21 mouse cellular contexts compared by ENCODE assay signal in the genomic region with DNA sequence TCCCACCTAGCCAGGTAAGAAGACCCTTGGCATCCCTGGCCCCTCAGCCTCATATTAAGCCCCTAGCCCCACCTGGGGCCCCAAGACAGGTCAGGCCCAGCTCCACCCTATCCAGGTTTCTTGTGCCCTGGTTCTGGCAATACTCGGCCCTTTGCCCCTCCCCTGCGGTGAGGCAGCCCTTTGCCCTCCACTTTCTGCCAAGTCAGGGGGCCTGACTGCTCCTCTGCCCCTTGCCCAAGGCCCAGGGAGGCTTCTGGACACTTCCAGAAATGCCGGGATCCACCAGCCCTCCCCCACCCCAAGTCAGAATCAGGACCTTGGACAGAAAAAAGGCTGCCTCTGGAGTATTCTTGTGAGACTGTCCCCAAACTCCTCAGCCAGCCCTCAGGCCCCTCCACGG. TPM values are rescaled to one million over a fixed set of nuclear protein-coding genes. Genes with fewer than 3 reads are reported as not detected.
DNase-seq lines count a peak whose midpoint lies in the region; ATAC-seq and TF ChIP-seq lines count a peak whose summit lies in the region.
"Had no signal": no experiment of that assay in that cellular context is flagged by ENCODE, and none has a peak within 500 bp of the region (broad histone marks: within the 10 kb centered on the region; RNA-seq: fewer than 3 reads in every experiment).

No protein-coding gene starts in this region.

- no peak overlapping the region for H3K27ac ChIP-seq in heart, embryonic 10.5 days
- H3K27ac ChIP-seq in intestine, postnatal 0 days (ENCODE audit: low read depth, low read length) = peak overlapping the region; percentile 95
- peak overlapping the region; percentile 98 for H3K27ac ChIP-seq in small intestine, adult 2 months (ENCODE audit: insufficient read depth, low read depth, low read length)
- H3K27ac ChIP-seq: forebrain, embryonic 12.5 days; hindbrain, embryonic 12.5 days; limb, embryonic 13.5 days; midbrain, embryonic 15.5 days had no signal

- no peak overlapping the region for H3K4me3 ChIP-seq in heart, embryonic 10.5 days
- H3K4me3 ChIP-seq in intestine, postnatal 0 days (ENCODE audit: low read depth, low read length) = peak overlapping the region; percentile 49
- H3K4me3 ChIP-seq in small intestine, adult 2 months (ENCODE audit: low read depth, low read length) = peak overlapping the region; percentile 75
- H3K4me3 ChIP-seq: forebrain, embryonic 12.5 days; hindbrain, embryonic 12.5 days; limb, embryonic 13.5 days; midbrain, embryonic 15.5 days had no signal

- no peaks in the 10 kb centered on the region for H3K9me3 ChIP-seq in heart, embryonic 10.5 days
- H3K9me3 ChIP-seq in intestine, postnatal 0 days (ENCODE audit: control insufficient read depth) = no peaks in the 10 kb centered on the region
- H3K9me3 ChIP-seq: forebrain, embryonic 12.5 days; hindbrain, embryonic 12.5 days; limb, embryonic 13.5 days; midbrain, embryonic 15.5 days had no signal

- peak; percentile 18 for ATAC-seq in intestine, postnatal 0 days
- ATAC-seq in inflammation-experienced regulatory T-cells, adult 6 months = no peak
- ATAC-seq: midbrain, embryonic 15.5 days had no signal

- H3K9ac ChIP-seq in intestine, postnatal 0 days (ENCODE audit: low read depth, low read length) = peak overlapping the region; percentile 45
- H3K9ac ChIP-seq: forebrain, embryonic 12.5 days; limb, embryonic 13.5 days; midbrain, embryonic 15.5 days had no signal

- peaks cover 24% of the 10 kb centered on the region for H3K4me1 ChIP-seq in heart, embryonic 10.5 days
- H3K4me1 ChIP-seq in intestine, postnatal 0 days (replicated peaks; ENCODE audit: control insufficient read depth, insufficient read depth, low read length) = no peaks in the 10 kb centered on the region
- H3K4me1 ChIP-seq in small intestine, adult 2 months (ENCODE audit: control insufficient read depth, insufficient read depth, insufficient read length, low read length) = peaks cover 12% of the 10 kb centered on the region
- H3K4me1 ChIP-seq: limb, embryonic 13.5 days; midbrain, embryonic 15.5 days had no signal

- no peaks in the 10 kb centered on the region for H3K36me3 ChIP-seq in heart, embryonic 10.5 days
- no peaks in the 10 kb centered on the region for H3K36me3 ChIP-seq in intestine, postnatal 0 days (ENCODE audit: control insufficient read depth, insufficient read depth)
- 0 out of 2 replicates have a peak, but pooled peaks cover 1% of the 10 kb centered on the region for H3K36me3 ChIP-seq in small intestine, adult 2 months (ENCODE audit: control insufficient read depth, insufficient read depth, low read length)
- H3K36me3 ChIP-seq: forebrain, embryonic 12.5 days; hindbrain, embryonic 12.5 days; limb, embryonic 13.5 days; midbrain, embryonic 15.5 days had no signal

- DNase-seq in heart, adult 11 months = peak; percentile 77
- no peak for DNase-seq in heart, embryonic 10.5 days (ENCODE audit: low spot score)
- DNase-seq in kidney, postnatal 14 days = peak; percentile 89
- no peak for DNase-seq in layer of hippocampus, postnatal 14 days (ENCODE audit: low spot score in 2 of 2)
- no peak for DNase-seq in spleen, postnatal 4 days (ENCODE audit: low spot score in 2 of 2)
- DNase-seq: cerebellum, adult 8-10 months; embryo, embryonic 11 days; layer of hippocampus, postnatal 36 days; lung, postnatal 36 days; right cerebral cortex, adult 18-20 months; thymus, postnatal 4 days had no signal

- WGBS in heart, embryonic 10.5 days = 14% methylated on average over 4 of the region's 4 CpGs
- 5% methylated on average over 4 of the region's 4 CpGs for WGBS in intestine, postnatal 0 days
- 13% methylated on average over 4 of the region's 4 CpGs for WGBS in small intestine, adult 2 months

- TF ChIP-seq CTCF in intestine, postnatal 0 days (IDR thresholded peaks at IDR 0.05; ENCODE audit: low read depth) = no peak
- no peak for TF ChIP-seq CTCF in small intestine, adult 2 months (IDR thresholded peaks at IDR 0.05; ENCODE audit: extremely low read depth, insufficient read length, insufficient replicate concordance, low read depth, low read length)

- H3K27me3 ChIP-seq in heart, embryonic 10.5 days (ENCODE audit: insufficient read depth, poor library complexity, severe bottlenecking) = peaks cover 38% of the 10 kb centered on the region
- H3K27me3 ChIP-seq in intestine, postnatal 0 days (replicated peaks; ENCODE audit: control insufficient read depth, insufficient read depth, low read length) = no peaks in the 10 kb centered on the region
- no peaks in the 10 kb centered on the region for H3K27me3 ChIP-seq in small intestine, adult 2 months (ENCODE audit: control insufficient read depth, insufficient read depth, low read length)
- H3K27me3 ChIP-seq: midbrain, embryonic 15.5 days had no signal

- no peak; the same call in 1 of the 2 replicates for TF ChIP-seq POLR2A in small intestine, adult 2 months (IDR thresholded peaks at IDR 0.05; ENCODE audit: low read depth, low read length)

- peak overlapping the region; percentile 69 for H3K4me2 ChIP-seq in intestine, postnatal 0 days (replicated peaks; ENCODE audit: low read depth)
- H3K4me2 ChIP-seq: forebrain, embryonic 12.5 days; hindbrain, embryonic 12.5 days; limb, embryonic 13.5 days; midbrain, embryonic 15.5 days had no signal

RNA-seq across cellular contexts. Expression of a gene that starts 1.8 kb away (rescaled TPM):
- 0.11 and 1.9 TPM in 2 replicates for polyA plus RNA-seq in heart, embryonic 10.5 days (2016; fragmentation: Nextera tagmentation; extraction: Ambion mirVana)
- 15.9 and 16.1 TPM in 2 replicates for polyA plus RNA-seq in intestine, postnatal 0 days (2015; fragmentation: Nextera tagmentation; extraction: Ambion mirVana)
- 24.1 and 46.9 TPM in 2 replicates for polyA plus RNA-seq in small intestine, adult 2 months (2012; rRNA removed)
- polyA plus RNA-seq in inflammation-experienced regulatory T-cells, adult 6 months (2017; shearing (Covaris generic)) = under 1 TPM in 1 of 3 experiments, not detected in 2; 0.17 TPM
- total RNA-seq in layer of hippocampus, postnatal 14 days (2021) = not detected
- total RNA-seq: gastrocnemius, adult 8-10 months; layer of hippocampus, postnatal 36 days had no signal
- polyA plus RNA-seq: brain, embryonic 14.5 days; forebrain, embryonic 12.5 days; heart, embryonic 14.5 days; limb, embryonic 13.5 days had no signal

RNA-seq across cellular contexts. Expression of a gene that starts 27.1 kb away (rescaled TPM):
- polyA plus RNA-seq in heart, embryonic 10.5 days (2016; fragmentation: Nextera tagmentation; extraction: Ambion mirVana) = 30.1 and 33.0 TPM in 2 replicates
- 55.6 and 56.5 TPM in 2 replicates for polyA plus RNA-seq in intestine, postnatal 0 days (2015; fragmentation: Nextera tagmentation; extraction: Ambion mirVana)
- polyA plus RNA-seq in small intestine, adult 2 months (2012; rRNA removed) = 8.5 and 13.6 TPM in 2 replicates
- 10 to 100 TPM; 33.3 to 49.6 (median 36.0) TPM for polyA plus RNA-seq in inflammation-experienced regulatory T-cells, adult 6 months (2017; shearing (Covaris generic))
- 100 to 1,000 TPM; 187 to 201 TPM for total RNA-seq in layer of hippocampus, postnatal 14 days (2021)

RNA-seq across cellular contexts. Expression of a gene that starts 41.9 kb away (rescaled TPM):
- polyA plus RNA-seq in heart, embryonic 10.5 days (2016; fragmentation: Nextera tagmentation; extraction: Ambion mirVana) = 6.9 and 11.5 TPM in 2 replicates
- polyA plus RNA-seq in intestine, postnatal 0 days (2015; fragmentation: Nextera tagmentation; extraction: Ambion mirVana) = 19.5 and 20.8 TPM in 2 replicates
- polyA plus RNA-seq in small intestine, adult 2 months (2012; rRNA removed) = 36.9 and 101 TPM in 2 replicates
- 10 to 100 TPM; 13.6 to 17.2 (median 15.0) TPM for polyA plus RNA-seq in inflammation-experienced regulatory T-cells, adult 6 months (2017; shearing (Covaris generic))
- 10 to 100 TPM; 89.6 to 90.5 TPM for total RNA-seq in layer of hippocampus, postnatal 14 days (2021)

RNA-seq across cellular contexts. Expression of a gene that starts 46.0 kb away (rescaled TPM):
- 0.31 TPM in 1 of 2 replicates, not detected in the other for polyA plus RNA-seq in heart, embryonic 10.5 days (2016; fragmentation: Nextera tagmentation; extraction: Ambion mirVana)
- polyA plus RNA-seq in intestine, postnatal 0 days (2015; fragmentation: Nextera tagmentation; extraction: Ambion mirVana) = 20.1 and 25.5 TPM in 2 replicates
- polyA plus RNA-seq in small intestine, adult 2 months (2012; rRNA removed) = 88.2 and 139 TPM in 2 replicates
- polyA plus RNA-seq in inflammation-experienced regulatory T-cells, adult 6 months (2017; shearing (Covaris generic)) = 1 to 10 TPM; 1.9 to 3.9 (median 2.6) TPM
- total RNA-seq in layer of hippocampus, postnatal 14 days (2021) = not detected
- total RNA-seq: gastrocnemius, adult 8-10 months; layer of hippocampus, postnatal 36 days had no signal

Comparison
In these comparisons a context has a peak if more than half of its experiments do, and no peak if none do; other contexts are left out.
1. DNase-seq: peak in heart, adult 11 months (single experiment) and kidney, postnatal 14 days (single experiment); none in heart, embryonic 10.5 days (single experiment), layer of hippocampus, postnatal 14 days (0 of 2) and spleen, postnatal 4 days (0 of 2).